Mouse (Mus musculus) cortical plate, adult 2 months (tissue): ENCODE data around the gene Trpv1.

Experiments
- CTCF ChIP-seq: fragments of 200-500 bp; IDR thresholded peaks from 2 replicates; pipeline ENCODE4 v1.5.1; 2011; ENCODE audit warnings: mild to moderate bottlenecking, control low read depth, low read length; ENCODE audit not compliant: insufficient read depth; ENCODE audit errors: extremely low read depth
- POLR2A ChIP-seq: fragments of 200-500 bp; IDR thresholded peaks from 2 replicates; pipeline ENCODE4 v1.6.1; 2011; ENCODE audit warnings: mild to moderate bottlenecking, low read length, control low read depth; ENCODE audit not compliant: insufficient read depth; ENCODE audit errors: extremely low read depth

DNA sequence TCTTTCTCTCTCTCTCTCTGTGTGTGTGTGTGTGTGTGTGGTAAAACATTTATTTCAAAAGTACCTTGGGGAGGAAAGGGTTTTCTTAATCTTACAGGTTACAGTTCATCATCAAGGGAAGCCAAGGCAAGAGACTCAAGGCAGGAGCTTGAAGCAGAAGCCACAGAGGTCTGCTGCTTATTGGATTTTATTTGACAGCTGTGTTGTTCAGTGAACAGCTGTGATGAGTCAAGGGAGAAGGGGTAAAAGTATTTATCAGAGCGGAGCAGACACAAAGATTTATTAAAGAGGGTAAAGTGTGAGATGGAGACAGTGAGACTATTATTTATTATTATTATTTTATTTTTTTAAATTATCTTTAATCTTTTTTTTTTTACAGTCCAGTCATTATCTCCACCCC, 27.3 kb downstream of the Trpv1 start:
- TF ChIP-seq CTCF (no peak), POLR2A (no peak)
